Mouse (Mus musculus) small intestine, adult 2 months (tissue): ENCODE results near the gene Slc25a33. TPM values are rescaled to one million over a fixed set of nuclear protein-coding genes. Genes with fewer than 3 reads are reported as not detected.
A peak's percentile ranks its signal among the peaks of the same experiment; 100 is the strongest.

Source experiments
- H3K27ac ChIP-seq: fragments of 200-500 bp; 2 replicates; pipeline ENCODE4 v1.5.1; 2012; ENCODE audit warnings: low read depth, low read length, control low read depth, inconsistent platforms; ENCODE audit not compliant: insufficient read depth
- H3K27me3 ChIP-seq: fragments of 200-500 bp; 2 replicates; pipeline ENCODE4 v1.6.1; 2012; ENCODE audit warnings: mild to moderate bottlenecking, moderate library complexity, low read length, inconsistent platforms; ENCODE audit not compliant: control insufficient read depth, insufficient read depth
- H3K36me3 ChIP-seq: fragments of 200-500 bp; 2 replicates; pipeline ENCODE4 v1.6.1; 2012; ENCODE audit warnings: mild to moderate bottlenecking, low read length, control low read depth, inconsistent platforms; ENCODE audit not compliant: control insufficient read depth, insufficient read depth
- H3K4me1 ChIP-seq: fragments of 200-500 bp; 2 replicates; pipeline ENCODE4 v1.6.1; 2012; ENCODE audit warnings: low read length, inconsistent platforms, mixed read lengths; ENCODE audit not compliant: control insufficient read depth, insufficient read depth, insufficient read length
- H3K4me3 ChIP-seq: fragments of 200-500 bp; 2 replicates; pipeline ENCODE4 v1.5.1; 2012; ENCODE audit warnings: low read depth, mild to moderate bottlenecking, control low read depth, inconsistent platforms, low read length, moderate library complexity
- CTCF ChIP-seq: fragments of 200-500 bp; IDR thresholded peaks from 2 replicates; pipeline ENCODE4 v1.5.1; 2012; ENCODE audit warnings: low read depth, mild to moderate bottlenecking, control low read depth, inconsistent platforms, low read length, moderate library complexity, mixed read lengths; ENCODE audit not compliant: insufficient replicate concordance, insufficient read length; ENCODE audit errors: extremely low read depth
- POLR2A ChIP-seq: fragments of 200-500 bp; IDR thresholded peaks from 2 replicates; pipeline ENCODE4 v1.6.1; 2012; ENCODE audit warnings: low read depth, mild to moderate bottlenecking, control low read depth, inconsistent platforms, low read length, moderate library complexity
- WGBS: fragments of 180-500 bp; shearing (Covaris S2); methylation state at CpG from one replicate; pipeline ENCODE4 v1.1.7; 2018; 5-methylcytosine and 5-hydroxymethylcytosine counted together
- polyA plus RNA-seq: library from polyadenylated mRNA; depleted of rRNA; stranded (reverse); fragments of >200 nt; gene quantifications from 2 replicates; pipeline ENCODE4 v1.2.3, GENCODE M21; 2012

Gene Slc25a33
- polyA plus RNA-seq, 1 experiment: 5.3 TPM

GRCm38 (mm10) chr4:149784901-149785300 is 10.8 kb upstream of the Slc25a33 start:
- TF ChIP-seq CTCF: no peak
- no peak for TF ChIP-seq POLR2A

GRCm38 (mm10) chr4:149784371-149784770 is 10.3 kb upstream of the Slc25a33 start:
- TF ChIP-seq CTCF (no peak), POLR2A (no peak)
- H3K4me3 ChIP-seq: no peak overlapping the region
- WGBS: 46% methylated on average over 9 of the region's 9 CpGs
- no peak overlapping the region for H3K27ac ChIP-seq
- H3K27me3 ChIP-seq: no peaks in the 10 kb centered on the region
- no peaks in the 10 kb centered on the region for H3K36me3 ChIP-seq
- H3K4me1 ChIP-seq: peaks cover 21% of the 10 kb centered on the region

More at GRCm38 (mm10) chr4:149784901-149785300, 10.8 kb upstream of the Slc25a33 start:
- H3K36me3 ChIP-seq: no peaks in the 10 kb centered on the region
- WGBS: 96% methylated on average over 5 of the region's 5 CpGs
- H3K4me1 ChIP-seq: peaks cover 26% of the 10 kb centered on the region
- no peak overlapping the region for H3K27ac ChIP-seq
- no peaks in the 10 kb centered on the region for H3K27me3 ChIP-seq
- H3K4me3 ChIP-seq: no peak overlapping the region

DNA sequence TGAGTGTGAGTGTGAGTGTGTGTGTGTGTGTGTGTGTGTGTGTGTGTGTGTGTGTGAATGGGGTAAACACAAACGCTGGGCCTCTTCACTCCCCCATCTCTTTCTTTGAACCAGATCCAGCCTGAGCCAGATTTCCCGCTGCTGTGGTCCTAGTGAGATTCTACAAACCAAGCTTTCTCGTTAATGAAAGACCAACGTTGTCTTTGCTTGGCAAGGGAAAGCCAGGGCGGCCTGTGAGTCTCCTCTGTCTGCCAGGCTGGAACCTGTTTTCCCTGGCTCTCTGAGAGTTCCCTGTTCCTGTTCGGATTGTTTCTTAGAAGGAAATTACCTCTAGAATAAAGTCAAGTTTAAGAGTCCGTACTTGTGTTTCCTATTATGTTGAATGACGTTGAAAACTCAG is 8.9 kb upstream of the Slc25a33 start:
- Histone ChIP-seq H3K27ac (no peak overlapping the region), H3K27me3 (no peaks in the 10 kb centered on the region), H3K36me3 (no peaks in the 10 kb centered on the region), H3K4me3 (no peak overlapping the region), H3K4me1 (peaks cover 18% of the 10 kb centered on the region)
- WGBS: 63% methylated on average over 8 of the region's 8 CpGs
- TF ChIP-seq CTCF (no peak), POLR2A (no peak)

DNA sequence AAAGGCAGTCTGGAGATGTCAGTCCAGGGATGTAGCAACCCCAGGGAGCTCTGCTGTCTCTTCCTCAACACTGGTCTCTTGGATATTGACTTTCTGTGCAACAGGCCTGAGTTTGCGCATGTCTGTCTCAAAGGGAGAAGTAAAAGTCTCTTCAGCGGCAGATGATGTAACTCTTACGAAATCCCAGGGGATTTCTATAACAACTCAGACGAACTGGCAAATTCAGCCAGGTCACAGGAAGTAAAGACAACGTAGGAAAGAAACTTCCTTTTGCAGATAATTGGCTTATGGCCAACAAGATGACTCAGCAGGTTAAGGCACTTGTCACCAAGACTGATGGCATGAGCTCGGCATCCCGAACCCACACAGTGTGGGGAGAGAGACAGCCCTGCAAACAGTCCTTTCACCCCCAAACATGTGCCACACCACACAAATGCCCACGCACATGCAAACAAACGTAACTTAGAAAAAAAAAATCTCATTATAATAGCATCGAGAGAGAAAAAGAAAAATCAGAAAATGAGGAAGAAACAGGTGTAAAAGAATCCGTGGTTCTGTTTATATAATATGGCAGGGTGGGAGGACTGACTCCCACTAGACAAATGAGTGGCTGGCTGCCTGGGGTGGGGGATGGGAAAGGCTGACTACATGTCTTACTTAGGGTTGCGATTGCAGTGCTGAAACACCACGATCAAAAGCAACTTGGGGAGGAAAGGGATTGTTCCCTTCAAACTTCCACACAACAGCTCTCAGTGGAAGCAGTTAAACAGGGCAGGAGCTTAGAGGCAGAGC is 6.7 kb upstream of the Slc25a33 start:
- peak overlapping the region; percentile 7 for H3K27ac ChIP-seq

DNA sequence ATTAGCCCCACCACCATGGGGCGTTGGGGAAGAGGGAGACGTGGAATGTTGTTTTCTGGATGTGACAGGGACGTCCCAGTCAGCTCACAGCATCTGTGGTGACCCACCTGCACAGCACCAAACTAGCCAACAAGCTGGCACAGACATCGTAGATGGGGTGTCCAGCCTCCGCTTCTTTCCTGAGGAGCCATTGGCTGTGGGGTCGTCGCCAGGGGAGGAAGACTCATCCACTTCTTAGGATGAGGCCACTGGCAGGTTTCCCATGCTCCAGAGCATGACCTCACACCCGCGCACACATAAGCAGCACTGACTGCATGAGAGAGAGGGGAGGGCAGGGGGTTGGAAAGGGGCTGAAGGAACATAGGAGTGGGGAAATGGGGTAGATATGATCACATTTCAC is 5.9 kb upstream of the Slc25a33 start:
- H3K27me3 ChIP-seq: no peaks in the 10 kb centered on the region
- H3K36me3 ChIP-seq: no peaks in the 10 kb centered on the region
- no peak overlapping the region for H3K4me3 ChIP-seq
- WGBS: 82% methylated on average over 9 of the region's 9 CpGs
- no peak overlapping the region for H3K27ac ChIP-seq
- H3K4me1 ChIP-seq: peaks cover 31% of the 10 kb centered on the region
- TF ChIP-seq CTCF (no peak), POLR2A (no peak)

More for the DNA sequence above, 6.7 kb upstream of the Slc25a33 start:
- Histone ChIP-seq H3K36me3 (no peaks in the 10 kb centered on the region), H3K27me3 (no peaks in the 10 kb centered on the region), H3K4me1 (peaks cover 31% of the 10 kb centered on the region), H3K4me3 (no peak overlapping the region)
- TF ChIP-seq CTCF (no peak), POLR2A (no peak)
- WGBS: 34% methylated on average over 13 of the region's 13 CpGs

DNA sequence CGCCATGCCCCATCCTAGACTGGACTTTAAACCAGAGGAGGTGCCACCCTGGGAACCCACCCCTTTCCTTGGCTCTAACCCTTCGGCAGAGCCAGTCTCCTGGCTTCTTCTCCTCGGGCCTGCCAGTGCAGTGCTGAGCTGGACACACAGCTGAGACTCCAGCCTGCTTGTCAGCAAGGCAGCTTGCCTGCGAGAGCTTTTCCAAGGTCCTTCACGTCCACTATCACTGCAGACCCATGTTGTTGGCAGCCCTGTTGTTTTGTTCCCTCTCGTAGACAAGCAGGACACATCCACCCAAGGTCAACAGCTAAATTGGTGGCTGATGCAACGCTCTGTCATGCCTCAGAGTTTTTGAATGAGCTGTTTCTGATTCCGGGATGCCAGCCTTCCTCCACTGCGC is 3.0 kb upstream of the Slc25a33 start:
- 26% methylated on average over 9 of the region's 9 CpGs for WGBS
- Histone ChIP-seq H3K4me1 (peaks cover 26% of the 10 kb centered on the region; the same call in 1 of the 2 replicates), H3K36me3 (no peaks in the 10 kb centered on the region), H3K27me3 (no peaks in the 10 kb centered on the region), H3K4me3 (peak overlapping the region; percentile 1; the same call in 1 of the 2 replicates), H3K27ac (peak overlapping the region; percentile 80)
- TF ChIP-seq CTCF (no peak), POLR2A (peak; percentile 37; the same call in 1 of the 2 replicates)

GRCm38 (mm10) chr4:149775760-149776362 is 1.8 kb upstream of the Slc25a33 start:
- no peak for TF ChIP-seq POLR2A
- TF ChIP-seq CTCF: no peak
- Histone ChIP-seq H3K4me3 (no peak overlapping the region), H3K36me3 (no peaks in the 10 kb centered on the region), H3K4me1 (peaks cover 23% of the 10 kb centered on the region; the same call in 1 of the 2 replicates), H3K27ac (peak overlapping the region; percentile 58), H3K27me3 (no peaks in the 10 kb centered on the region)
- WGBS: 8% methylated on average over 8 of the region's 8 CpGs
